Mouse (Mus musculus) E14TG2a.4 (cell line): Measurements from ENCODE around the gene Nlrp5.
A peak's percentile ranks its signal among the peaks of the same experiment; 100 is the strongest.
"Not testable (repeated sequence)": the region's sequence is repeated elsewhere in the genome, so short reads cannot be mapped to it uniquely, and the experiment has no call there.

Experiments
- H3K27me3 ChIP-seq: 2 replicates; pipeline ENCODE4 v1.6.1; 2014; ENCODE audit warnings: low read length, control low read depth; ENCODE audit not compliant: insufficient read depth
- H3K36me3 ChIP-seq: 2 replicates; pipeline ENCODE4 v1.6.1; 2014; ENCODE audit warnings: low read length, control low read depth; ENCODE audit not compliant: insufficient read depth
- H3K4me1 ChIP-seq: replicated peaks from 2 replicates; pipeline ENCODE4 v1.6.1; 2014; ENCODE audit warnings: low read depth, low read length, control low read depth
- H3K4me3 ChIP-seq: replicated peaks from 2 replicates; pipeline ENCODE4 v1.5.1; 2014; ENCODE audit warnings: mild to moderate bottlenecking, low read length
- H3K9me3 ChIP-seq: 2 replicates; pipeline ENCODE4 v1.6.1; 2014; ENCODE audit warnings: low read length, control low read depth
- CTCF ChIP-seq: conservative IDR thresholded peaks from 2 replicates; pipeline ENCODE4 v1.5.1; 2014; ENCODE audit warnings: low read length
- NANOG ChIP-seq: IDR thresholded peaks from 2 replicates; pipeline ENCODE4 v1.6.1; 2014; ENCODE audit warnings: borderline replicate concordance, low read length, mixed read lengths
- POU5F1 ChIP-seq: IDR thresholded peaks from 2 replicates; pipeline ENCODE4 v1.6.1; 2014; ENCODE audit warnings: low read length, borderline replicate concordance

The Nlrp5 gene

GRCm38 (mm10) chr7:23385589-23385988, at the start of gene Nlrp5:
Gene Nlrp5, plus strand, starts transcription at chr7:23385889.
- no peak for TF ChIP-seq CTCF
- TF ChIP-seq POU5F1: no peak
- TF ChIP-seq NANOG: no peak
- Histone ChIP-seq H3K4me3 (no peak within 1 kb of the TSS), H3K36me3 (no peaks in the 10 kb centered on the region), H3K9me3 (no peaks in the 10 kb centered on the region), H3K4me1 (no peaks in the 10 kb centered on the region), H3K27me3 (no peaks in the 10 kb centered on the region)

- not testable (repeated sequence) for H3K36me3 ChIP-seq, H3K27me3 ChIP-seq, H3K4me3 ChIP-seq, H3K4me1 ChIP-seq, H3K9me3 ChIP-seq
Measured at GRCm38 (mm10) chr7:23358311-23358710, 27.4 kb upstream of the Nlrp5 start.

GRCm38 (mm10) chr7:23470201-23470600, 84.5 kb downstream of the Nlrp5 start:
- peak; percentile 40; the same call in 1 of the 2 replicates for TF ChIP-seq NANOG
- not testable (repeated sequence) for H3K27me3 ChIP-seq, H3K4me1 ChIP-seq, H3K36me3 ChIP-seq, H3K4me3 ChIP-seq
- peaks cover 26% of the 10 kb centered on the region for H3K9me3 ChIP-seq

- not testable (repeated sequence) for H3K36me3 ChIP-seq, H3K4me3 ChIP-seq, H3K27me3 ChIP-seq, H3K4me1 ChIP-seq
- H3K9me3 ChIP-seq: peaks cover 26% of the 10 kb centered on the region
Measured at GRCm38 (mm10) chr7:23470832-23471231, 85.1 kb downstream of the Nlrp5 start.

GRCm38 (mm10) chr7:23472886-23473285, 87.2 kb downstream of the Nlrp5 start:
- H3K36me3 ChIP-seq, H3K27me3 ChIP-seq, H3K4me1 ChIP-seq, H3K4me3 ChIP-seq: not testable (repeated sequence)
- H3K9me3 ChIP-seq: peaks cover 20% of the 10 kb centered on the region
